ENCODE assay signal across 10 mouse cellular contexts in genomic region chr5:149964748-149965147, GRCm38 (mm10). TPM values are rescaled to one million over a fixed set of nuclear protein-coding genes. Genes with fewer than 3 reads are reported as not detected.
DNase-seq lines count a peak whose midpoint lies in the region; ATAC-seq and TF ChIP-seq lines count a peak whose summit lies in the region.
"Had no signal": no experiment of that assay in that cellular context is flagged by ENCODE, and none has a peak within 500 bp of the region (broad histone marks: within the 10 kb centered on the region; RNA-seq: fewer than 3 reads in every experiment).

No protein-coding gene starts in this region.

- no peaks in the 10 kb centered on the region for H3K9me3 ChIP-seq in heart, embryonic 14.5 days (ENCODE audit: control insufficient read depth, low read length)
- peaks cover 8% of the 10 kb centered on the region; the same call in 1 of the 2 replicates for H3K9me3 ChIP-seq in hindbrain, embryonic 12.5 days (replicated peaks)
- H3K9me3 ChIP-seq in midbrain, embryonic 16.5 days (replicated peaks; ENCODE audit: control insufficient read depth, low read length, poor library complexity, severe bottlenecking): no peaks in the 10 kb centered on the region
- no peaks in the 10 kb centered on the region for H3K9me3 ChIP-seq in intestine, embryonic 15.5 days
- H3K9me3 ChIP-seq: limb, embryonic 15.5 days had no signal

- no peak for ATAC-seq in heart, embryonic 14.5 days (ENCODE audit: insufficient number of reproducible peaks, insufficient read depth, low FRiP score, low read depth)
- ATAC-seq in hindbrain, embryonic 12.5 days (ENCODE audit: low FRiP score): no peak
- ATAC-seq in midbrain, embryonic 16.5 days: peak; percentile 83
- ATAC-seq in erythroid progenitor cell, adult 5-6 weeks (replicated peaks; ENCODE audit: low FRiP score, poor library complexity, severe bottlenecking): no peak
- ATAC-seq in intestine, embryonic 15.5 days: no peak

- WGBS in heart, embryonic 14.5 days: 25% methylated on average over 13 of the region's 13 CpGs
- 12% methylated on average over 13 of the region's 13 CpGs for WGBS in hindbrain, embryonic 12.5 days
- 7% methylated on average over 13 of the region's 13 CpGs for WGBS in midbrain, embryonic 16.5 days
- 29% methylated on average over 13 of the region's 13 CpGs for WGBS in intestine, embryonic 15.5 days

- no peak for DNase-seq in heart, adult 18-20 months
- DNase-seq in brain, embryonic 14.5 days (ENCODE audit: low read depth): peak; percentile 87
- no peak for DNase-seq in thymus, postnatal 14 days

- no peak overlapping the region for H3K9ac ChIP-seq in heart, embryonic 14.5 days (ENCODE audit: low read length)
- no peak overlapping the region for H3K9ac ChIP-seq in hindbrain, embryonic 12.5 days
- H3K9ac ChIP-seq in midbrain, embryonic 16.5 days (ENCODE audit: low read depth, low read length): no peak overlapping the region
- H3K9ac ChIP-seq in intestine, embryonic 15.5 days: no peak overlapping the region
- H3K9ac ChIP-seq: limb, embryonic 15.5 days had no signal

- H3K27ac ChIP-seq in heart, embryonic 14.5 days (replicated peaks in 1 of 2; ENCODE audit: control insufficient read depth in 1 of 2, insufficient read depth in 1 of 2, low read depth in 2 of 2, low read length in 2 of 2): no peak overlapping the region
- no peak overlapping the region for H3K27ac ChIP-seq in hindbrain, embryonic 12.5 days
- H3K27ac ChIP-seq in midbrain, embryonic 16.5 days (ENCODE audit: low read length): peak overlapping the region; percentile 31
- no peak overlapping the region for H3K27ac ChIP-seq in intestine, embryonic 15.5 days
- H3K27ac ChIP-seq: limb, embryonic 15.5 days had no signal

- no peak for TF ChIP-seq CTCF in brain, embryonic 14.5 days (IDR thresholded peaks at IDR 0.05; ENCODE audit: borderline replicate concordance, extremely low read depth, insufficient read depth, insufficient read length)

- H3K27me3 ChIP-seq in heart, embryonic 14.5 days (ENCODE audit: control insufficient read depth, insufficient read depth, low read length): no peaks in the 10 kb centered on the region
- no peaks in the 10 kb centered on the region for H3K27me3 ChIP-seq in hindbrain, embryonic 12.5 days
- H3K27me3 ChIP-seq in midbrain, embryonic 16.5 days (ENCODE audit: control insufficient read depth, insufficient read depth, low read depth, low read length): no peaks in the 10 kb centered on the region
- no peaks in the 10 kb centered on the region for H3K27me3 ChIP-seq in intestine, embryonic 15.5 days (replicated peaks)
- H3K27me3 ChIP-seq: limb, embryonic 15.5 days had no signal

- H3K4me1 ChIP-seq in heart, embryonic 14.5 days (ENCODE audit: control insufficient read depth in 2 of 2, insufficient read depth in 2 of 2, low read length in 2 of 2): peaks cover 4 to 9% of the 10 kb centered on the region in 2 experiments; a peak in 3 of 4 replicates
- H3K4me1 ChIP-seq in hindbrain, embryonic 12.5 days: peaks cover 5% of the 10 kb centered on the region
- no peaks in the 10 kb centered on the region for H3K4me1 ChIP-seq in midbrain, embryonic 16.5 days (ENCODE audit: control insufficient read depth, insufficient read depth, low read length)
- no peaks in the 10 kb centered on the region for H3K4me1 ChIP-seq in intestine, embryonic 15.5 days (replicated peaks)

- H3K36me3 ChIP-seq in heart, embryonic 14.5 days (ENCODE audit: control insufficient read depth, insufficient read depth, low read length): no peaks in the 10 kb centered on the region
- no peaks in the 10 kb centered on the region for H3K36me3 ChIP-seq in hindbrain, embryonic 12.5 days
- H3K36me3 ChIP-seq in midbrain, embryonic 16.5 days (ENCODE audit: control insufficient read depth, insufficient read depth, low read length): no peaks in the 10 kb centered on the region
- H3K36me3 ChIP-seq in intestine, embryonic 15.5 days: no peaks in the 10 kb centered on the region
- H3K36me3 ChIP-seq: limb, embryonic 15.5 days had no signal

- no peak overlapping the region; a peak in 1 of 4 replicates for H3K4me3 ChIP-seq in heart, embryonic 14.5 days (ENCODE audit: control insufficient read depth in 1 of 2, insufficient read depth in 1 of 2, low read depth in 1 of 2, low read length in 2 of 2)
- H3K4me3 ChIP-seq in hindbrain, embryonic 12.5 days: no peak overlapping the region
- H3K4me3 ChIP-seq in midbrain, embryonic 16.5 days (ENCODE audit: low read depth, low read length): no peak overlapping the region
- no peak overlapping the region for H3K4me3 ChIP-seq in intestine, embryonic 15.5 days (replicated peaks)
- H3K4me3 ChIP-seq: limb, embryonic 15.5 days had no signal

- H3K4me2 ChIP-seq in heart, embryonic 14.5 days (ENCODE audit: low read length): peak overlapping the region; percentile 41
- peak overlapping the region; percentile 37 for H3K4me2 ChIP-seq in hindbrain, embryonic 12.5 days (replicated peaks)
- peak overlapping the region; percentile 26 for H3K4me2 ChIP-seq in midbrain, embryonic 16.5 days (ENCODE audit: low read length)
- H3K4me2 ChIP-seq in intestine, embryonic 15.5 days (replicated peaks): no peak overlapping the region
- H3K4me2 ChIP-seq: limb, embryonic 15.5 days had no signal

- no peak for TF ChIP-seq POLR2A in brain, embryonic 14.5 days (IDR thresholded peaks at IDR 0.05; ENCODE audit: borderline replicate concordance, extremely low read depth, insufficient read depth, insufficient read length, poor library complexity, severe bottlenecking)

RNA-seq across cellular contexts. Expression of gene Rxfp2, which starts 53.7 kb away (rescaled TPM):
- 0.15 TPM in 1 of 2 replicates, not detected in the other for polyA plus RNA-seq in heart, embryonic 14.5 days (2014; fragmentation: Nextera tagmentation; extraction: Ambion mirVana)
- total RNA-seq in heart, adult 18-20 months (2021): not detected
- 0.78 and 1.1 TPM in 2 replicates for polyA plus RNA-seq in brain, embryonic 14.5 days (2012; rRNA removed)
- polyA plus RNA-seq in hindbrain, embryonic 12.5 days (2016; fragmentation: Nextera tagmentation; extraction: Ambion mirVana): 0.13 and 0.93 TPM in 2 replicates
- polyA plus RNA-seq in midbrain, embryonic 16.5 days (2015; fragmentation: Nextera tagmentation; extraction: Ambion mirVana): 1.1 and 1.9 TPM in 2 replicates
- total RNA-seq in erythroid progenitor cell, adult 5-6 weeks (2015; ENCODE audit: low replicate concordance): not detected in 2 replicates
- not detected in 2 replicates for total RNA-seq in erythroid progenitor cell, adult 5-6 weeks (2017; ENCODE audit: low replicate concordance)
- 0.38 and 0.44 TPM in 2 replicates for polyA plus RNA-seq in intestine, embryonic 15.5 days (2015; fragmentation: Nextera tagmentation; extraction: Ambion mirVana)
- total RNA-seq: gastrocnemius, adult 18-20 months had no signal
